Mouse (Mus musculus): ENCODE measurements around the gene Klhl13.

Gene Klhl13

GRCm38 (mm10) chrX:23364514-23365381 is at the start of gene Klhl13:
TSS of gene Klhl13 (minus strand) at chrX:23365082.
- DNase-seq, result peak; percentile 6 to 22

DNA sequence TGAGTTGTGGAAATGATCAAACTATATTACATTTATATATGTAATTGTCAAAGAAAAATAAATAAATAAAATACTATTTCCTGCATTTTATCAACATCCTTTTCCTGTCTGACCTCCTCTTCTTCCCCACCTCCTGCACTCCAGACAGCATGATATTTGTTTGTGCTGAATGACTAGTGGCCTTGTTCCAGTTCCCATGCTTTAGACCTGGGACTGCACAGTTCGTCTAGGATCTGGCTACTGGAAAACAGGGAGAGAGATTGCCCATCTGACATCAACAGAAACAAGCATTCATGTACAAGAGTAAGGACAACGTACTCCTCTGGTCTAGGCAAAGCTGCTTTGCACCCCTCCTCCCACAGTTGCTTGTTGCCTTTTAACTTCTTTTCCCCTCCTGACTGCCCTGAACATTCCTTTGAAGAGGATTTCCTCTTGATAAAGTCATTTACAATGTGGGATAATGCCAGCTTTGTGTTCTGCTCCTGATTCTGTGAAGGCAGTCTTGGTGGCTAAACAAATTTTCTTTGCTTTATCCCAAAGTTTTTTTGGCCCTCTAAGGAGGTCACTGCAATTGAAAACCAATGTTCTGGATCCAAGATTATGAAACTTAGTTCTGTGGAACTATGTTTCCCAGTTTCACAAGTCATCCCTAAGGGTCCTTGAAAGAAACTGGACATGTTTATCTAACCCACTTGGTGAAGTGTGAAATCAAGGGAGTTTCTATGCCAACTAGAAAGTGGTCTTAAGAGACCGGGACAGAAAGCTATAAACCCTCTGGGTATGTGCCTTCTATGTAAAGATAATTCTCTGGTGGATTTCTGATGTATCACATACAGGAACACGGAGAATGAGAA is 44.6 kb upstream of the Klhl13 start:
- DNase-seq, result no peak

DNA sequence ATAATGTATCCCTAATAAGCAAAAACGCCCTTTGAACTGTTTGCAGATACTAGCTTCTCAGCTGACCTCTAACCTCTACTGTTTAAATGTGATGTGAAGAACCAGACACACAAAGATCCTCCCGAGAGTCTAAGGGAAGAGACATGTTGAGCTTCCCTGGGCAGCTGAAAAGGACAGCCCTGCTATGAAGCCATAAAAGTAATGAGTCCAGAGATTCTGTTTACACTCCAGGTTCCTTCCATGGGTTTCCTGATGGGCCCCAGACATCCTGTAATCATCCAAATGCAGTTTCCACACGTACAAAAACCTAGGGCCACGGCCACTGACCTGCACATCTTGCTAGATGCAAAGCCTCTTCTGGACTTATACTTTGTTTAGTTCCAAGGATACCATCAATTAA is 23.8 kb upstream of the Klhl13 start:
- no peak for DNase-seq

GRCm38 (mm10) chrX:23363441-23363840 is 1.4 kb downstream of the Klhl13 start:
- DNase-seq, result no peak

DNA sequence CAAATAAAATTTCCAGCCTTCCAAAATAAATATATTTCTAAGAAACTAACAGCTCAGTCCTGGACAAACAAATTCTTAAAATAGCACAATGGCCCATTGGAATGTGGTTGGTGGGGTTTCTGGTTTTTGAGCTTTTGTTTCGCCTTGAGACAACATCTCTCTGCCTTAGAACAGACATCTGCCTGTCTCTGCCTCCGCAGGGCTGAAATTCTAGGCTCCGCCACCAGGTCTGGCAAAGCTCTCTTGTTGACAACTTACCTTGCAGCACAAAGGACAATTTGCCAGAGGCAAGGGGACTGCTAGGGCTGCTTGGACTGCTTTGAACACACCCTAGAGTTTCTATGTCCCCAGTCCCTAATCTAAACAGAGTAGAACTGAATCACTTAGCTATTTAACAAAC is 4.4 kb downstream of the Klhl13 start:
- DNase-seq, result no peak

DNA sequence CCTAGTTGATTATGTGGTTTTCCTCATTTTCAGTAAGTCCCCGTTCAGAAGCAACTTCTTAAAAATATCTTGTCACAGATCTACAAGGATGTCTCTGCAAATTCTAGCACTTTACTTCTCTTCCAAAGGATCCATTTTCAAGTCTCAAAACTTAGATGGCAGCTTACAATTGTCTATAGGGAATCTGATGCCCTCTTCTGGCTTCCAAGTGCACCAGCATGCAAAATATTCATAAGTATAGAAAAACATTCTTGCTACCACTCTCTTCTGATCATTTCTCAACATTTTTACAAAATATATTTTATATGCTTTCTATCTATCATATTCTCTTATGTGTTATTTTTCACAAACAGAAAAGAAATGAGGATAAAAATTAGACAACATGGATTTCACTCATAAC is 14.8 kb downstream of the Klhl13 start:
- no peak for DNase-seq

GRCm38 (mm10) chrX:23328116-23328515 is 36.8 kb downstream of the Klhl13 start:
- peak in 1 of 2 experiments; percentile 4 for DNase-seq

DNA sequence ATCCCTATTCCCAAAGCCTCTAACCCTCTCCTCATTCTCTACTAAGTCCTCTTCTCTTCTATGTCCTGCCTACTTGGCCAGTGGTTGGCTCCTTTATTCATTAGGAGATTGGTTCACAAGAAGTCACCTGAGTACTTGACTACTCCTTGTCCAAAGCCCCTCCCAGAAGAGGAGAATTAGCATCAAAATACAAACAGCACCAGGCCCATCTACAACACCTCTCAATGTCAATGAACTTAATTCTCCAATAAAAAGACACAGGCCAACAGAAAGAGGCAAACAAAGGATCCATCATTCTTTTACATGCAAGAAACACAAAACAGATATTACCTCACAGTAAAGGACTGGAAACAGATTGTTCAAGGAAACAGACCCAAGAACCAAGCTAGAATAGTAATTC is 46.0 kb downstream of the Klhl13 start:
- DNase-seq, result no peak

DNA sequence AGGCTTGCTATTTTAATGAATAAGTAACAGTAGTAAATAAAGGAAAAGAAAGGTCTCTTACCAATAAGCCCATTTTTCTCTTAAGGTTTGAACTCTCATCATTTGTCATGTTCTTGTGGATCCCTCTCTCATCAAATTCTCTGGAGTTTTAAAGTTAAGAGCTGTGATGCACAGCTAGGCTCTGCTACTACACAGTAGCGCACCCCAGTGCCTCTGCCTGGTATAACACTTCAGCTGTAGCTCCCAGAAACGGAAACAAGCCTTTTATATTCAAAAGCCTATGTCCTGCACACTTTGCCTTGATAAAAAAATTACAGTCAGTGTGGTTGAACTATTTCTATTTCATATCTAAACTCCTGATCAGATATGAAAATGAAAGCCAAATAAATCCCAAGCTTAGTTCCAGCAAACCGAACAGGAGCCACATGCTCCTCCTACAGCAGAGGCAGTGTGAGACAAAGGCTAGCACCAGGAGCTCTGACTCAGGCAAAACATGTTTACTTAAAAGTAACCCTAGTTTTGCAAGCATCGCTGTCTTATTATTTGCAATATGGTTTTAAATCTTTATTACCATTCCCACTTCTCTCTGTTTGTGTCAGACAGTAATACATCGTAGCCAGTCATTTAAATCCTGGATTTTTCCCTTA is 68.8 kb downstream of the Klhl13 start:
- peak; percentile 15 to 18 for DNase-seq

DNA sequence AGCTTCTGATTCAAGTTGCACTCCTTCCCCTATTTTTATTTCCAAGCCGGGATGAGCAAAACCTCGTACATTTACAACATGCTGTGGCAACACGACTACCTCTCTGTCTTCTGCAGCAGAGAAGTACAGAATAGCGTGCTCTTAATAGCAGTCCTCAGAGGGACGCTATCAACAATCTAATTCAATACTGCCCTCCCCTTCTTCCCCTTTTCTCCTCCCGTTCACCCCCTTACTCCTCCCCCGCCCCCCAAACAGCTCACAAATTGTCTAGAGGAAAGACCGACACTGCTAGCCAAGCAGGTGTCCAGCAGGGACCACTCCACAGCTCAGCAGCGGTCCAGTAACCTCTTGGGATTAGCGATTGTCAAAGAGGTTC is 79.5 kb downstream of the Klhl13 start:
- DNase-seq, result no peak

DNA sequence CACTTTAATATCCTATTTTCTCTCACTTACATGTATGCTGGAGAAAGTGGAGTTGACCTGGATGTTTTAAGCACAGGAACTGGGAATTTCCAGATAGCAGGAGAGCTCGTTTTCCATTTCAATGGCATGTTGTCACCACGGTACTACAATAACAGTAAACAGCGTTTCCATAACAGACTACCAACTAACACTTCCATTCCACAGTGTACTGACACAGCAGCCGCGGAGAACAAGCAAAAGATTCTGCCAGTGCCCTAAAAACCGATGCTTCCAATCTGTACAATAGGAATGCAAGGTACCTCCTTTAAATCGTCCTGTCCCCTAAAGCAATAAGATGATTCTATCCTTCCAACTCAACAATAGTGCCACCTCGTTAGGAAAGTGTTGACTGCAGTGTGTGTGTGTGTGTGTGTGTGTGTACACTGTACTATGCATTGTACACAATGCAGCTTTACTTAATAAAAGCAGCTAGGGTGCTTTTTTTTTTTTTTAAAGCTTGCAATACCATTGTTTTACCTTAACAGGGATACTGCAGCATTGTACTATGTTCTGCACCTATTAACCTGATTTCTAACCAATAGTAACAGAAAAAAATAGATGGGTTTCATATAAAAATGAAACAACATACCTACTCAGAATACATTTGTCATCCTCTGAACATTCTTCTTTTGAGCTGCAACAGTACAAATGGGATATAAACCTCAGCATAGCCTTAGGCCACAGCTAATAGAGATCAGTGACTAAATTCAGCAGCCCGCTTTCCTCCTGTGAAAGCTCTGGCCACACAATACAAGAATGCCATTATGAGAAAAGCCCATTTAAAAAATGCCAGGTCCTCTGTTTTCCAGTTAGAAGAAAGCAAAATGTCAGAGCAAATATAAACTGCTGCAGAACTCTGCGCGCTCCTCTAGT is 80.1 kb downstream of the Klhl13 start:
- no peak for DNase-seq

DNA sequence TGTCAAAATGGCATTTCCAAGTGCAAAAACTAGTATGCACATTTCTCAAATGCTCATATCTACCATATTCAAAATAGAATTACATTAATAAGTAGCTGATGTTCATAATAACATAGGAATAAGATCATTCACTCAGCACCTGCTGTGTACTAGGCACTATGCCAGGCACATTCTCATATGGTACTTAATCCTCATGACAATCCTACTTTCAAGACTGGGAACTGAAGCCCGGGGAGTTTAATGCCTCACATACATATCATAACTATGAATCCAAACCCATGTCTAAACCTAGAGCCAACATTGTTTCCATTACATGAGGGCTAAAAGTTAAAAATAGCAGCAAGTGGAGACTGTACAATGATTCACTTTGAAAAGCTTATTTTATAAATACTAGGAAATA is 97.3 kb downstream of the Klhl13 start:
- no peak for DNase-seq

DNA sequence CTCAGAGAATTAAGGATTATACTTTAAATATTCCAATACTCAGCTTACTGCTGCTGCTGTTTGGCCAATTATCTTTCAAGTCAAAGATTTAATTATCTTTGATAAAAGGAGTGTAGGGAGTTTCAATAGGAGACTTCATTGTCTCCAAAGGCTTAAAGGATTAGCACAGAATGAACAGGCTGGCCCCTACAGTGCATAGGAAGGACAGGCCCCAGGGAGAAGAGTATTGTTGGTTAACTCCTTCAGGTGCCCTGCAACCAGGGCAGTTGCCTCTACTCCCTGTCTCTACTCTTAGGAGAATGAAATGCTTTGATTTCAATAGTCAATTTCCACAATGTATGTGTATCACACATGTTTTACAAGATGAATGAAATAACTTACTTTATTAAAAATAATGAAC is 116.1 kb downstream of the Klhl13 start:
- DNase-seq, result no peak
